Mouse (Mus musculus): ENCODE results near the gene Acyp2. TPM values are rescaled to one million over a fixed set of nuclear protein-coding genes. Genes with fewer than 3 reads are reported as not detected.

Gene Acyp2
- total and polyA plus RNA-seq, 3 experiments, result 7.9 to 29.0 TPM; not detected in 1

GRCm38 (mm10) chr11:30615977-30616376 is 33.4 kb downstream of the Acyp2 start:
- TF ChIP-seq ETS1 (IDR thresholded peaks at IDR 0.05; ENCODE audit: low read depth, low read length) (peak; percentile 63; the same call in 1 of the 2 replicates), GATA1 (IDR thresholded peaks at IDR 0.05; ENCODE audit: low read depth, low read length) (peak; percentile 38; the same call in 1 of the 2 replicates), USF2 (IDR thresholded peaks at IDR 0.05; ENCODE audit: borderline replicate concordance in 1 of 2, insufficient read depth in 1 of 2, low read depth in 1 of 2, low read length in 2 of 2) (no peak), TAL1 (IDR thresholded peaks at IDR 0.05; ENCODE audit: low read length) (peak; percentile 58), MAFK (IDR thresholded peaks at IDR 0.05; ENCODE audit: borderline replicate concordance, low read depth, low read length) (no peak), TCF12 (IDR thresholded peaks at IDR 0.05; ENCODE audit: low read depth, low read length) (peak; percentile 74), HCFC1 (IDR thresholded peaks at IDR 0.05; ENCODE audit: low read depth, low read length) (no peak), BHLHE40 (IDR thresholded peaks at IDR 0.05; ENCODE audit: borderline replicate concordance, low read depth, low read length) (peak; percentile 7; the same call in 1 of the 2 replicates), EP300 (IDR thresholded peaks at IDR 0.05; ENCODE audit: low read depth in 1 of 2, low read length in 2 of 2) (peak; percentile 44 to 72; a peak in 3 of 4 replicates)
- Histone ChIP-seq H3K4me3 (ENCODE audit: control insufficient read depth in 1 of 2, insufficient read depth in 1 of 2, low read depth in 2 of 2, low read length in 2 of 2) (no peak overlapping the region), H3K36me3 (ENCODE audit: control insufficient read depth in 1 of 2, insufficient read depth in 2 of 2, low read length in 2 of 2) (peaks cover 0 to 72% of the 10 kb centered on the region in 2 experiments; a peak in 2 of 4 replicates), H3K9ac (ENCODE audit: control insufficient read depth, low read depth, low read length, poor library complexity, severe bottlenecking) (no peak overlapping the region), H3K27ac (ENCODE audit: control insufficient read depth, low read depth, low read length) (peak overlapping the region; percentile 80; the same call in 1 of the 2 replicates), H3K79me2 (ENCODE audit: control insufficient read depth, insufficient read depth, low read length, poor library complexity) (no peaks in the 10 kb centered on the region), H3K4me1 (ENCODE audit: control insufficient read depth in 1 of 2, insufficient read depth in 2 of 2, low read length in 2 of 2) (peaks cover 43 to 81% of the 10 kb centered on the region in 2 experiments), H3K9me3 (replicated peaks; ENCODE audit: insufficient read depth, low read length) (no peaks in the 10 kb centered on the region), H3K27me3 (ENCODE audit: control insufficient read depth in 1 of 2, insufficient read depth in 2 of 2, low read length in 2 of 2) (no peaks in the 10 kb centered on the region)
- peak; percentile 59 for DNase-seq (ENCODE audit: low read depth, low spot score)

DNA sequence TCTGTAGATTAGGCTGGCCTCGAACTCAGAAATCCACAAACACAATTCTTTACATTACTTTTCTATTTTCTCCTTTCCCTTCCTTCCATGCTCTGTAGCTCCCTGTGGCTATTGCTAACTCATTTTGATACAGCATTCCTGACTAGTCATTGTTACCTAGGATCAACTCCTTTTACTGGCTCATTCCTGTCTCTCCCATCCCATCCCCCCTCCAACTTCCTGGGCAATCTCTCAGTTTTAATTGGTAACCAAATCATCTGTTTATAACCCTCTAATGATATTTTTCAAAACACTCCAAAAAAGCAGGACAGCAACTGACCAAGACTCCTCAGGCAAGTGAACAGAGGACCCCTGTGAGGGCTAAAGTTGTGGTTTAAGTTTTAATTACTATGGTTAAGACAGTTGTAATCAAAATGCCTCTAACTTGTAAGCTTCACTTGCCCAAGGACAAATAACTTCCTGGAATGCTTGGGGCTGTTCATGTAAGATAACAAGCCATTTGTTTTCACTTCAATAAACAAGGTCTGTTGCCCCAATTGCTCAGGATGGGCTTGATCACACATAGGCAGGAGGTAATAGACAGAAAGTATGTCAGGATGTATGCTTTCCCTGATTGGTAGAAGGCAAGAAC is 35.4 kb downstream of the Acyp2 start:
- DNase-seq (ENCODE audit: low read depth, low spot score), result peak; percentile 95
- H3K4me1 ChIP-seq (ENCODE audit: control insufficient read depth in 1 of 2, insufficient read depth in 2 of 2, low read length in 2 of 2), result peaks cover 38 to 69% of the 10 kb centered on the region in 2 experiments
- TF ChIP-seq ZNF384 (IDR thresholded peaks at IDR 0.05; ENCODE audit: low read depth, low read length), result no peak
- no peak for TF ChIP-seq POLR2A (IDR thresholded peaks at IDR 0.05; ENCODE audit: control insufficient read depth in 1 of 2, insufficient read depth in 1 of 2, low read depth in 1 of 2, low read length in 2 of 2, poor library complexity in 1 of 2)
- 0 out of 2 replicates have a peak, but pooled peaks have one; percentile 9 for TF ChIP-seq KAT2A (conservative IDR thresholded peaks at IDR 0.05; ENCODE audit: low read depth, low read length)
- peak; percentile 20; the same call in 1 of the 2 replicates for TF ChIP-seq NRF1 (IDR thresholded peaks at IDR 0.05; ENCODE audit: insufficient read depth, low read depth, low read length, poor library complexity, severe bottlenecking)
- peak; percentile 70; the same call in 1 of the 2 replicates for TF ChIP-seq POLR2AphosphoS2 (IDR thresholded peaks at IDR 0.05; ENCODE audit: low read length)
- 0 out of 2 replicates have a peak, but pooled peaks have one; percentile 68 for TF ChIP-seq JUND (IDR thresholded peaks at IDR 0.05; ENCODE audit: low read depth, low read length)
- TF ChIP-seq ZKSCAN1 (IDR thresholded peaks at IDR 0.05; ENCODE audit: low read depth, low read length), result no peak
- peak; percentile 81 for TF ChIP-seq ELF1 (IDR thresholded peaks at IDR 0.05; ENCODE audit: low read depth, low read length)
- TF ChIP-seq CTCF (IDR thresholded peaks at IDR 0.05 in 2 of 3, conservative IDR thresholded peaks at IDR 0.05 in 1 of 3; ENCODE audit: control insufficient read depth in 1 of 3, insufficient read depth in 1 of 3, low read depth in 2 of 3, low read length in 3 of 3, poor library complexity in 1 of 3, severe bottlenecking in 1 of 3), result no peak
- TF ChIP-seq GABPA (IDR thresholded peaks at IDR 0.05; ENCODE audit: low read depth, low read length), result no peak
- TF ChIP-seq MAFK (IDR thresholded peaks at IDR 0.05; ENCODE audit: borderline replicate concordance, low read depth, low read length), result peak; percentile 80; the same call in 1 of the 2 replicates
- TF ChIP-seq MAZ (IDR thresholded peaks at IDR 0.05; ENCODE audit: low read depth, low read length), result peak; percentile 56; the same call in 1 of the 2 replicates
- peak; percentile 84 for TF ChIP-seq CHD1 (IDR thresholded peaks at IDR 0.05; ENCODE audit: low read depth, low read length)
- TF ChIP-seq GATA1 (IDR thresholded peaks at IDR 0.05; ENCODE audit: low read depth, low read length), result peak; percentile 98
- TF ChIP-seq SMC3 (IDR thresholded peaks at IDR 0.05; ENCODE audit: low read depth, low read length), result no peak
- no peak for TF ChIP-seq ZC3H11A (IDR thresholded peaks at IDR 0.05; ENCODE audit: low read depth, low read length)
- TF ChIP-seq MYC (IDR thresholded peaks at IDR 0.05; ENCODE audit: low read depth, low read length), result peak; percentile 82; the same call in 1 of the 2 replicates
- TF ChIP-seq MEF2A (IDR thresholded peaks at IDR 0.05; ENCODE audit: extremely low read depth, insufficient replicate concordance, low read depth, low read length, poor library complexity, severe bottlenecking), result no peak
- TF ChIP-seq SIN3A (IDR thresholded peaks at IDR 0.05; ENCODE audit: low read length), result peak; percentile 93
- TF ChIP-seq E2F4 (IDR thresholded peaks at IDR 0.05; ENCODE audit: borderline replicate concordance, low read depth, low read length), result no peak
- no peak for TF ChIP-seq MAX (IDR thresholded peaks at IDR 0.05; ENCODE audit: low read length)
- TF ChIP-seq RCOR1 (IDR thresholded peaks at IDR 0.05; ENCODE audit: low read depth, low read length), result peak; percentile 94

More for the DNA sequence above, 35.4 kb downstream of the Acyp2 start:
- H3K9ac ChIP-seq (ENCODE audit: control insufficient read depth, low read depth, low read length, poor library complexity, severe bottlenecking), result peak overlapping the region; percentile 38; the same call in 1 of the 2 replicates
- no peaks in the 10 kb centered on the region for H3K9me3 ChIP-seq (replicated peaks; ENCODE audit: insufficient read depth, low read length)
- H3K27me3 ChIP-seq (ENCODE audit: control insufficient read depth in 1 of 2, insufficient read depth in 2 of 2, low read length in 2 of 2), result no peaks in the 10 kb centered on the region
- no peaks in the 10 kb centered on the region for H3K79me2 ChIP-seq (ENCODE audit: control insufficient read depth, insufficient read depth, low read length, poor library complexity)
- peaks cover 0 to 62% of the 10 kb centered on the region in 2 experiments; a peak in 2 of 4 replicates for H3K36me3 ChIP-seq (ENCODE audit: control insufficient read depth in 1 of 2, insufficient read depth in 2 of 2, low read length in 2 of 2)
- H3K4me3 ChIP-seq (ENCODE audit: control insufficient read depth in 1 of 2, insufficient read depth in 1 of 2, low read depth in 2 of 2, low read length in 2 of 2), result peak overlapping the region in 1 of 2 experiments; percentile 5; a peak in 1 of 4 replicates
- H3K27ac ChIP-seq (ENCODE audit: control insufficient read depth, low read depth, low read length), result peak overlapping the region; percentile 89

All from MEL (cell line).